Mouse (Mus musculus) Patski (cell line): ENCODE results near the gene Ndrg3. TPM values are rescaled to one million over a fixed set of nuclear protein-coding genes. Genes with fewer than 3 reads are reported as not detected.
"Not testable (repeated sequence)": the region's sequence is repeated elsewhere in the genome, so short reads cannot be mapped to it uniquely, and the experiment has no call there.

Source experiments
- ATAC-seq: fragments of 100-300 bp; one replicate; pipeline ENCODE4 v1.8.0; 2021
- CTCF ChIA-PET: fragments of 350-600 bp; sonication (Branson Sonifier 250); formaldehyde crosslinking; loops from one replicate; lab custom pipeline; 2022; ENCODE audit warnings: inconsistent platforms; lab: Charles Lee
- POLR2A ChIA-PET: fragments of 350-600 bp; sonication (Branson Sonifier 250); formaldehyde crosslinking; loops from one replicate; lab custom pipeline; 2022; ENCODE audit warnings: antibody characterized with exemption, inconsistent platforms; lab: Charles Lee
- DNase-seq: peaks from one replicate; pipeline ENCODE4 v3.0.0-alpha.2; 2011; ENCODE audit warnings: low read depth, low spot score
- H3K27me3 ChIP-seq: fragments of 371-371 bp; one replicate; pipeline ENCODE4 v1.5.1; 2021
- CTCF ChIP-seq: fragments of 100-300 bp; IDR thresholded peaks from one replicate; pipeline ENCODE4 v1.5.1; 2021
- in situ Hi-C: fragments of 300-500 bp; cut with MboI; formaldehyde crosslinking; loops from 3 replicates; pipeline ENCODE4 v1.11.1; 2018; ENCODE audit warnings: low pct_unique_long_range_greater_than_20kb, mixed read lengths
- polyA plus RNA-seq: library from polyadenylated mRNA; unstranded; gene quantifications from one replicate; pipeline ENCODE4 v1.2.3, GENCODE M21; 2021

Gene Ndrg3
- polyA plus RNA-seq, 1 experiment from 2014 or later: 73.5 TPM

- H3K27me3 ChIP-seq: no peaks in the 10 kb centered on the region
- in situ Hi-C loops: no loop called here
- no peak for TF ChIP-seq CTCF
- no peak for ATAC-seq
- ChIA-PET CTCF (no interaction called here), POLR2A (no interaction called here)
- DNase-seq: no peak
Observed at GRCm38 (mm10) chr2:156927663-156928062, 64.2 kb downstream of the Ndrg3 start.

GRCm38 (mm10) chr2:156925611-156926010 lies 66.2 kb downstream of the Ndrg3 start:
- in situ Hi-C loops, CTCF ChIA-PET, H3K27me3 ChIP-seq, ATAC-seq, DNase-seq, POLR2A ChIA-PET: not testable (repeated sequence)

GRCm38 (mm10) chr2:156925075-156925474 lies 66.8 kb downstream of the Ndrg3 start:
- H3K27me3 ChIP-seq, POLR2A ChIA-PET, in situ Hi-C loops, CTCF ChIA-PET, ATAC-seq, DNase-seq: not testable (repeated sequence)

DNA sequence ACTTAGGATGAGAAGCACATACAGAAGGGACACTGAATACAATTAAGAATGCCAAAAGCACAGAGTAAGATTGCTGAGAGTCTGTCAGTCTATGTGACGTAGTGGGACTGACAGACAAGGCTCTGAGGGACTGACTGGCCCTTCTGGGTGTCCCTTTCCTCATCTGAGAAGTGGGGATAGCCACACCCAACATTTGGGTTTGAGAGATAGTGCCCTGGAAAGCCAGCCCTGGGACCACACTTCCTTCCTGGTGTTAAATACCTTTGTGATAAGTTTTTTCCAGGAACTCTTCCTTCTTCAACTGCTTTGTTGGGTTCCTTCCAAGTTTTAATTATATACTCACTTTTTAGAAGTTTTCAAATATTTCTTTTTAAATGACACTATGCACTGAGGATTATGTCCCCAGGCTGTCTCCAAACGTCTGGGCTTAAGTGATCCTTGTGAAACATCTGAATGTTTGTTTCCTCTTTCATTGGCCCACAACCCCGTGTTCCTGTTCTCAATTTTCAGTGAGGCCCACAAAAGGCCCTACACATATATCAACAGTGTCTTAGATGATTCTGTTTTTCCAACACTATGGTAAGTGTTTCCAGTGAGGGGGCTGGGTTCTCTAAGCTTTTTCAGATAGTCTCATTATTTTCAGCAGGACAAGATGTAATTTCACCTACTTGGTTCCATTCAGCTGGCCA lies 67.5 kb downstream of the Ndrg3 start:
- no peaks in the 10 kb centered on the region for H3K27me3 ChIP-seq
- no peak for ATAC-seq
- in situ Hi-C loops: no loop called here
- TF ChIP-seq CTCF: no peak
- POLR2A ChIA-PET: no interaction called here
- CTCF ChIA-PET: no interaction called here
- no peak for DNase-seq

DNA sequence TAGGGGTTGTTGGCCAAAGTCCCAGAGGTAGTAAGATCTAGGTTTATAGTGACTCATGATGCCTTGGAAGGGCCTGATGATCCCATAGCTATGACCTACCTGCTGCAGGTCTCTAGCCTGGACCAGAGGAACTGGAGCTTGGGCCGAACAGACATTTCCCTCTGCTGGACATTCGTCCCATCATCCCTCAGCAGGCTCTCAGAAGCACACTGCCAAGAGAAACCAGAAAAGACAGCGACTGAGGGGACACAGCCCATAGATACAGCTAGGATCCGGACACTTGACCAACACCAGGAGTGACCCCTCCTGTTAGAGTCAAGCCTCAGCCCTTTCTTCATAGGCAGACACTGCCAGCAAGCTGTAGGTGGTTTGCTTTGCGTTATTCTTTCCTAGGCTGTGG lies 68.8 kb downstream of the Ndrg3 start:
- ChIA-PET CTCF (interaction anchor here (0.7 kb wide), 1 partner anchor 10 kb away, joined by 3 read pairs; no protein-coding TSS in a partner anchor), POLR2A (no interaction called here)
- no peak for ATAC-seq
- in situ Hi-C loops: no loop called here
- H3K27me3 ChIP-seq: no peaks in the 10 kb centered on the region
- DNase-seq: no peak
- TF ChIP-seq CTCF: no peak

DNA sequence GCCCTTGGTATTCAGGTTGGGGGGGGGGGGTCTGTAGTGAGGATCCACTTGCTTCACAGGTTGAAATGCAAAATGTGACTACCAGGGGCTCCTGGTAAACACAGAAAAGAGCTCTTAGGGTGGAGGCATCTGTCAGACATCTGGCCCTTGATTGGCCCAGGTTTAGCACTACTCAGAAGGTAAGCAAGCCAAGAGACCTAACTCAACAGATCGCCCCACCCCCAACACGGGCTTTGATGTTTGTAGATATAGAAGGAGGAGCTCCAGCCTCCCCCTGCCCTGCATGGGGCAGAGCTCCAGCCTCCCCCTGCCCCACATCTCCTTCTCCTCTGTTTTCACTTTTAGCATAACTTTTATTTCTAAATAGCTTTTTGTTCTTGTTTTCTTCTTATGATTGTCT lies 72.1 kb downstream of the Ndrg3 start:
- in situ Hi-C loops: no loop called here
- POLR2A ChIA-PET: no interaction called here
- no peak for TF ChIP-seq CTCF
- no peaks in the 10 kb centered on the region for H3K27me3 ChIP-seq
- CTCF ChIA-PET: no interaction called here
- DNase-seq (no peak), ATAC-seq (no peak)

- POLR2A ChIA-PET, CTCF ChIA-PET: not testable (repeated sequence)
Observed at GRCm38 (mm10) chr2:156919191-156919590, 72.7 kb downstream of the Ndrg3 start.

DNA sequence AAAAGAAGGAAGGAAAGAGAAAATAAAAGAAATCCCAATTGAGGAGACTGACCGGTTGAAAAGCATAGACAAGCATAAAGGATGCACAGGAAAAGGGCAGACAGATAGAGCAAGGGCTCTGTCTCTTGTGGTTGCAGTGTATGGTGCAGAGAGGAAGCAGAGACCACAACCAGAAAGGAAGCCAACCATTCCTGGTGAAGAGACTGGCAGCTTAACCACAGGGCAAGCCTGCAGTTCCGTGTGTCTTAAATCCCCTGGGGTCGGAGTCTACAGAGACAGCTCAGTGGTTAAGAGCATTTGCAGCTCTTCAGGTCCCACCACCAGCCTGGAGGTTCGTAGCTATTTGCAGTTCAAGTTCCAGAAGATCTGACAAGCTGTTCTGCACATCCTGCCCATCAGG lies 73.3 kb downstream of the Ndrg3 start:
- TF ChIP-seq CTCF: no peak
- ChIA-PET POLR2A (no interaction called here), CTCF (no interaction called here)
- in situ Hi-C loops: no loop called here
- DNase-seq (no peak), ATAC-seq (no peak)
- H3K27me3 ChIP-seq: no peaks in the 10 kb centered on the region

More at GRCm38 (mm10) chr2:156919191-156919590, 72.7 kb downstream of the Ndrg3 start:
- H3K27me3 ChIP-seq, DNase-seq, ATAC-seq, in situ Hi-C loops: not testable (repeated sequence)

- no peak for ATAC-seq
Observed at GRCm38 (mm10) chr2:156916419-156917125, 75.3 kb downstream of the Ndrg3 start.

GRCm38 (mm10) chr2:156915559-156915958 lies 76.3 kb downstream of the Ndrg3 start:
- TF ChIP-seq CTCF: no peak
- H3K27me3 ChIP-seq: no peaks in the 10 kb centered on the region
- no peak for ATAC-seq
- ChIA-PET CTCF (interaction anchor here (1.2 kb wide), 1 partner anchor 13 kb away, joined by 4 read pairs; no protein-coding TSS in a partner anchor), POLR2A (no interaction called here)
- no peak for DNase-seq
- in situ Hi-C loops: no loop called here

More at GRCm38 (mm10) chr2:156916419-156917125, 75.3 kb downstream of the Ndrg3 start:
- CTCF ChIA-PET: no interaction called here
- in situ Hi-C loops: no loop called here
- DNase-seq: no peak
- no peaks in the 10 kb centered on the region for H3K27me3 ChIP-seq
- TF ChIP-seq CTCF: no peak
- POLR2A ChIA-PET: no interaction called here

DNA sequence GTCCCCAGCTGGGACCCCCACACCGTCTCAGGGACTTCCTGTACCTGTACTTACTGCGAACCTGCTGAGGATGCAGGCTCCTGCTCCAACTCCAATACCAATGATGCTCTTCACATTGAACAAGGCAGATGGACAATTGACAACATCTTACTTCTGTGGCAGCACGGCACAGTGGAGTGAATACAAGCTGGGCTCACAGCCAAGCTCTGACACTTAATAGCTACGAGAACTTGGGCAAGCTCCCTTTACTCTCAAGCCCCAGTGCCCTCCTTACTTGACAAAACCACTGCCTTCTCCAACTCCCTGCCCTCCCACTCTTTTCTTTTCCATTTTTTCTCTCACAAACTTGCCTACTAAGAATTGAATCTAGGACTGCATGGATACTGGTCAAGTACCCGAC lies 78.7 kb downstream of the Ndrg3 start:
- POLR2A ChIA-PET: no interaction called here

GRCm38 (mm10) chr2:156905931-156906330 lies 85.9 kb downstream of the Ndrg3 start:
- DNase-seq, ATAC-seq, H3K27me3 ChIP-seq, in situ Hi-C loops, POLR2A ChIA-PET: not testable (repeated sequence)
- CTCF ChIA-PET: interaction anchor here (1.1 kb wide), 1 partner anchor 90 kb away, joined by 5 read pairs; no protein-coding TSS in a partner anchor

More for the DNA sequence above, 78.7 kb downstream of the Ndrg3 start:
- no peaks in the 10 kb centered on the region for H3K27me3 ChIP-seq
- TF ChIP-seq CTCF: no peak
- DNase-seq: no peak
- no peak for ATAC-seq
- in situ Hi-C loops: loop anchor here (5.0 kb wide), 1 partner anchor 34 kb away; no protein-coding TSS in a partner anchor
- CTCF ChIA-PET: interaction anchor here (1.4 kb wide), 1 partner anchor 10 kb away, joined by 3 read pairs; no protein-coding TSS in a partner anchor
